Mouse (Mus musculus) ovary, postnatal 10 days (tissue): ENCODE data around the gene Fgf18.

Source experiments
- DNase-seq: peaks from one replicate; pipeline ENCODE4 v3.0.0; 2022; ENCODE audit warnings: low spot score

The Fgf18 gene

DNA sequence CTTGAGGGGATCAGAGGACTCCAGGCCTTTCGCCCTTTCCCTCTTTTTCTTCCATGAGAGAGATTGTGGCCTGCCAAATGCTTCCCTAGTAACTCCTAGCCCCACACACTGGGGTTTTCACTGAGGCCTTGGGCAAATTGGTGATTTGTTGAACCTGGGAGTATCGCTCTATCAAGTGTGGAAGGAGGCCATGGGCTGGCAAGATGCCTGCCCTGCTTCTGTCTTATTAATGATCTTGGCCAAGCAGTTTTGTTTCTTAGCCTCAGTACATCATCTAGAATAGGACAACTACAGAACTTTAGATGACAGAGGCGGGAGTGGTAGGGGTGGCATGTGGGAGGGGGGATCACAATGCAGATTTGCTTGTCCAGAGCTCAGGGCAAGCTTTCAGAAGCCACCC, 31.4 kb downstream of the Fgf18 start:
- DNase-seq = no peak

DNA sequence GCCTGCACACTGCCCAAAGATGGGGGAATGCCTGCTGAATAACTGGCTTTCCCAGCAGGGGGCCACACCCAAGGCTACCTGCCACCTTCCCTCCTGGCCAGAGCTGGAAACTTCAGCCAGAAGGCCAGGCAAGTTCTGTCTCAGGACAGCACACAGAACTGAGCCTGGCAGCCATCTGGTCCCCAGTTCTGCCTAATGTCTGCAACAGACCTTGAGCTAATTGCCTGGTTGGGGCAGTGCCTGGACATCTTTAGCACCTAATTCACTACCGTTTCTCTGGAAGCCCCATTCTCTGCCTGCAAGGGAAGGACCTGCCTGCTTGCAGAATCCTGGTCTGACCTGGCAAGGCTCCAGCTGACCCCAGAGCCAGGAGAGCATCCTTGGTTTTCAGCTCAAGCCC, 34.8 kb downstream of the Fgf18 start:
- no peak for DNase-seq

DNA sequence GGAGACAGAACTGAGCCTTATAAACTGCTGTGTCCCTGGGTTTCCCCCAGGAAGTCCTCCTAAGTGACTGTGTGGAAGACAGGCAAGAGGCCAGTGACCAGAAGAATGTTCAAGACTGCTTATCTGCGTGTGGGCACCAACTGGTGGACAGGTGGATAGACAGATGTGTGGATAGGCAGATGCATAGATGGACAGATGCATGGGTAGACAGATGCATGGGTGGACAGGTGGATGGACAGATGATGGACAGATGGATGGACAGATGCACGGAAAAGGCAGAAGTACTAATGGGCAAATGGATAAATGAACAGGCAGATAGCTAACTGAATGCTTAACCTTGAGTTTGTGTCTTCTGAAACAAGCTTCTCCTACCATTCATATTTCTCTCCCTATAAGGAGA, 37.1 kb downstream of the Fgf18 start:
- no peak for DNase-seq

DNA sequence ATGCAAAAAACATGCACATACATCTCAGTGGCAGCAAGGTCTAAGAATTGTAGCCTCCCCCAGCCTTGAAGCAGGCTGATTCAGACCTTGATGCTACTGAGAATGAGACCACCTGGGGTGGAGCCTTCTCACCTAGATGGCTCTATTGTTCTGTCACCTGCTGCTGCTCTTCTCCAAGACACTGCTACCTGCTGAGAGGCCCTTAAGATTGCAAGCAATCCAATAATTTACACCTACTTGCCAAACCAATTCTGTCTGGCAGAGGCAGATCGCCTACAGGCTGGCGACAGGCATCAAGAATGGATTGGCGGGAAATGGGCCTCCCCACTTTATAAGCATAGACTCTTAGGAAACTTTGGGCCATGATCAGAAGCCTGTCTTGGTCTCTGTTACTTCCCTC, 39.7 kb downstream of the Fgf18 start:
- no peak for DNase-seq

DNA sequence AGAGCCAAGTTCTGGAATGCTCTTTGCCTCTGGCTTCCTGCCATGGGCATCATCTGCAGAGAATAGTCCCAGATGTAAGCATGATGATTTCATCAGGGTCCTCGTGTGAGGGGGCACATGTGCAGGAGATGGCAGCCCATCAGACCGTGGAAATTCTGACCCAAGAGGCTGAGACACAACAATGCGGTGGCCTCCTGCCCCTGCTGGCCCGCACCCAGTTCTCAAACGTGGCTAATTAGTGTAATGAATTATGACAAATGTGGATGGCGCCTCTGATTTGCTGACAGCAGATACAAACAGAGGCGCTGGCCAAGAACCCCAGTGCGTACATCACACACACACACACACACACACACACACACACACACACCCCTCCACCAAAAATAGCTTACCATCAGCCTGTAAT, 42.3 kb downstream of the Fgf18 start:
- no peak for DNase-seq

DNA sequence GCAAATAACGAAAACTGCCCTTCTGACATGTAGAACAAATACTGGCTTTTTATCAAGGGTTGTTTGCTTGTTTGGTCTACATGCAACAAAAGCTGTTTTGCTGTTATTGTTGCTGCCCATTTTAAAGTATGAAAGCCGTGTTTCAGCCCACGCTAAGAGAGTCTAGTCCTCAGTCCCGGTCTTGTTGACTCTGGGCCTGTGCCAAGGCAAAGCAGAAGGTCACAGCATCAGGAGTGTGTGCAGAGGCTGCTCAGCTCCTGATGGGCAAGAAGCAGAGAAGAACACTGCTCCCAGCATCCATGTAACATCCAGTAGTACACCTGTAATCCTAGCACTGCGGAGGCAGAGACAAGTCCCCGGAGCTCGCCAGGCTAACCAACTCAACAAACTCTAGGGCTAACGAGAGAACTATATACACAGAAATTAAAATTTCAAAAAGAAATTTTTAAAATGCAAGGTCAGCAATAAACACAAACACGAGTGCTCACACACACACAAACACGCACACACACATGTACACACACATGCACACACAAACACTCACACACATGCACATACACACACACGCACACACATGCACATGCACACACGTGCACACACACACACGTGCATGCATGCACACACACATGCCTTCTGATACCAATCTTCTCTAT, 43.8 kb downstream of the Fgf18 start:
- DNase-seq = no peak

DNA sequence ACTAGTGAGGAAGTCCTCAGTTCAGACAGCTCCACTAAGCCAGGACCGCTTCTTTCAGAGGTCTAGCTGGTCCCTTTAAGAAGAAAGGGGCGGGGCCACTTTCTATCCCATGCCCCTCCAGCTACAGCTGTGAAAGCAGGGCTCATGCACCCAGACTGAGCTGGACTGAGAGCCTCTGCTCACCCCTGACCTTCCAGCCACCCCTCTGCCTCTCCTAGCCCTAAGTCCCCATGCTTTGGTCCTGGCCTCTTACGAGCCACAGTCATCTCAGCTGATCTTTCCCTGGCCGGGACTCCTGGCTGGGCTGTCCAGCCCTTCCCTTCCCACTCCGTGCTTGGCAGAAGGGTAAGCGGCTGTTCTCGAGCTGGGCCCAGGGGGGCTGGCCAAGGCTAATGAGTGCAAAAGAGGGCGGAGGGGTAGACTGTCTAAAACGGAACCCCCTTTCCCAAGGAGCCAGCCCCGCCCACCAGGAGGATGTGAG, 47.1 kb downstream of the Fgf18 start:
- no peak for DNase-seq

DNA sequence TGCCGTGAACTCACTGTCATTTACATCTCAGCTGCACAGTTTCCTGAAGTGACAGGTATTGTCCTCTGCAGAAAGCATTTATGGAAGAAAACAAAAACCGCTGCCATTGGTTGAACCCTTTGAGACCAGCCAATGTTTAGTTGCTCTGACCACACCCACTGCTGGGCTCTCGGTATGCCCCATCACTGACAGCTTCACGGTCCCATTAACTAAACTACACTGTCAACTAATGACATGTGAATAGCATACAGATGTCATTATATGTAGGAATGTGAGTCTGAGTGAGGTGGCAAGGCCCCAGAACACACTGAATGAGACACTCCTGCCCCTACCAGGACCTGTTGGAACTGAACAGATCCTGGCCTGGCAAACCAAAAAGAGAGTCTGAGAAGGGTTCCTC, 47.8 kb downstream of the Fgf18 start:
- no peak for DNase-seq

DNA sequence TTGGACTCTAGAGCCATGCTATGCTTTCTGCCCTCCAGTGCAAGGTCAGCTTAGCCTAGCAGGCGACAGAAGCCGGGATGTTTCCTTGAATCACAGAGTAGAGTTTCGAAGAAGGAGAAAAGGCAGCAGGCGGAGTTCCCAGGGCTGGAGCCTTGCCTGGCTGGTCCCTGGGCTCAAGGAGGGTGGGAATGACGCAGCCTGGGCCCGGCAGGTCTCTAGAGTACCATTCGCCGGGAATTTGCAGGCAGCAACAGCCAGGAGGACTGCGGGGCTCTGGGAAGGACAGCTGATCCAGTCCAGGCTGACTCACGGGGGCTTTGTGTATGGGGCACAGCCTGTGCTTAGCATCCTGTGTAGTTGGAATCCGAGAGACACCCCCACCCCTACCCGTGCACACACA, 48.8 kb downstream of the Fgf18 start:
- DNase-seq = no peak

DNA sequence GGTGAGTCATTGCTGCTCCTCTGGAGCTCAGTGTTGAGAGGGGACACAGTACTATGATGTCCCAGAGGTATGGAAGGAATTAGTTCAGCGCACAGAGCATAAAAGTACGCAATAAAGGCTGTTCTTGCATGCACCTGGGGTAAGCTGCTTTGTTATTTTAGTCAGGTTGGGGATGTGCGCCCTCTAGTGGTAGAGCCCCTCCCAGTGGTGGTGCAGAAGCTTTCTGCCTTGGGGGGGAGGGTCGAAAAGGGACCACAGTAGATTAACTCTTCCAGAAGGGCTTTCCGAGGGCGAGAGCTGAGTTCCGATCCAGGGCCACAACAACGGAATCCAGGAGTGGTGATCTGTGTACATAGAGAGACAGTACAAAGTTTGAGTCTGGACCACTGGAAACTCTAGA, 49.3 kb downstream of the Fgf18 start:
- no peak for DNase-seq

DNA sequence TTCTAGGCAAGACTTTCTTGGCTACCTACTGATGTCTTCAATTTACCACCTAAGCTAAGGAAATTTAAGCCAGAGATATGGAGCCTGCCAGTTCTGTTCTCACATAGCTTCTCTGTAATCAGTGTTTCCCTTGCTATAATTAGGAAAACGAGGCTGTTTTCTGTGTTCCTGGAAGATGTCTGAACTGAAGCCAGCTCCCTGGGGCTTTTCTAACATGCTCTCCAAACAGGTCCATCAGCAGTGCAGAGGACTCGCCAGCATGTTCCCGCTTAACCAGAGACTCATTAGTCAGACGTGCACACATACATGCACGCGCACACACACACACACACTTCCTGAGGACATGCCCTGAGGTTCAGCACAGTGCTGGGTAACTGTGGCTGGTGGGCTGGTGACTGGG, 57.3 kb downstream of the Fgf18 start:
- no peak for DNase-seq

DNA sequence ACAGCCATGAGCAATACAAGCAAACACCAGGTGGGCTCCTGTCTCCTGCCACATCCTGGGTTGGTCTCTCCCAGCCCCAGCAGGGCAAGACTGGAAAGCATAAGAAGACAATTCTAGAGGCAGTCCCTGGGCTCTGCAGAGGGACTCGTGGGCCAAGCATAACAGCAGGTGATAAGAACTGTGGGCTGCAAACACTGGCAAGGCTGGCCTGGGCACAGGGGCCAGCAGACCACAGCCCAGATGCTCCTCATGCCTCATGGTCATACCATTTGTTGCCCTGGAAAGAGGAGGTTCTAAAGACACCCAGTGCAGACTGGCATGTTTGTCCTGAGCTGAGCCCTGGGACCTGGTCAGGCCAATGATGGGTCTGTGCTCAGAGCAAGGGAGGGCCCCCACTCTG, 59.0 kb downstream of the Fgf18 start:
- DNase-seq = no peak

DNA sequence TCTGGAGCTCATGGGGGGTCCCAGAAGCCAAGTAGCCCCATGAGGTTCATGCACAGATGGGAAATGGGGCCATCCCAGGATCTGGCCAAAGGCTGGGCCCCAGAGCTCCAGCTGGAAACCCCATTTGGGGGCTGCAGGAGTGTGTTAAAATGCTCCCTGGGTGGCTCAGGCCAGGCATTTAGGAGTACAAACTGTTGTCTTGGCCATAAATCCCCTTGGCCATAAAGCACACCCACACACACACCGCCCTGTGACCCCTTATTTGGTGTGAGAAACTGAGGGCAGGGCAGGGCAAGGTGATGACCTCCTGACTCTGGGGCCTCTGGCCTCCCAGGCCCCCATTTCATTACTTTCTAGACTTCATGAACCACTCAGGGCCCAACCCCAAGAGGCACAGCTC, 61.2 kb downstream of the Fgf18 start:
- DNase-seq = no peak

DNA sequence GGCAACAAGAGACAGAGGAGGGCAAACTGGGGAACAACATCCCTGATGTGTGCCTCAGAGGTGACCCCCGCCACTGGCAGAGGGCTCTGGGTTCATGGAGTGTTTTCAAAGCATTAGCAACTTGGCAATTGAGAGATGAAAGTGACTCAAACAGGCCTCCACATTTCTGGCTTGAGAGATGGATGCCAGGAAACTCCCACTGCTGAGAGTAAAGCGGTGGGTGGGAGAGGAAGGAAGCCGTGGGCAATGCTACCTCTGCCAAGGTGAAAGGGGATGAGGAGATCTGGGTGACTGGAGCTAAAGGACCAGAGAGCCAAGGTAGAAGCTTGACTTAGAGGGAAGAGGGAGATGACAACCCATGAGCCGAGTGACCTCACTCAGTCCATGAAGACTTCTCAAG, 61.7 kb downstream of the Fgf18 start:
- no peak for DNase-seq

DNA sequence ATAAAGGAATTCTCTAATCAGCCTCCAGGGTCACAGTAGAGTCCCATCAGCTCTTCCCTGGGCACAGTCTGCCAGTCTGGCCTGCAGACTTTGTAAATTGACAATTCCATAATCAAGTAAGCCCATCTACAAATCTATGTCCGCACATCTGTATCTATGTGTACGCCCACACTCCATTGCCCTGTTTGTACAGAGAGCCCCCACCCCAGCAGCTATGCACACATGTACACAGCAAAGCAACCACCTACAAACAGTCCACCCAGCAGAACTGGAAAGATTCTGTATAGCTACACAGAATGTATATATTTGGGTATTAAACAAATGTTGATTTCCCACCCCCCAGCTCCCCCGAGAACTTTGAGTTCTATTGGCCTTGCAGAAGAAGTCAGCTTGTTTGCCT, 62.1 kb downstream of the Fgf18 start:
- DNase-seq = no peak

DNA sequence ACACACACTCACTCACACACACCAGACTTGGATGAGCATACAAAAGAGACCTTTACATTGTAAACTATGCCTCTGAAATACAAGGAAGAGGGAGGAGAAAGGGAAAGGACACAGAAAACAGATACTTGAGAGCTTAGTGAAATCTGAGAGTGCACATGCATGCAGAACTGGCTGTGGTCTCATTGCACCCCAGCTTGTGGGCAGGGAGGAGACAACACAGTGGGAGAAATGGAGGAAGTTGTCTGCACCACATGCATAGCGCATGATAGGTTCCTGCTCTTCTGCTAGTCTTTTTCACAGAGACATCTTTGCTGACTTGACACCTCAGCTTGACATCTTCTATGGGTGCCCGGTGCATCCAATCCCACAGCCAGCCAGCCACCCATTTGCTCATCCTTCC, 63.2 kb downstream of the Fgf18 start:
- DNase-seq = no peak

DNA sequence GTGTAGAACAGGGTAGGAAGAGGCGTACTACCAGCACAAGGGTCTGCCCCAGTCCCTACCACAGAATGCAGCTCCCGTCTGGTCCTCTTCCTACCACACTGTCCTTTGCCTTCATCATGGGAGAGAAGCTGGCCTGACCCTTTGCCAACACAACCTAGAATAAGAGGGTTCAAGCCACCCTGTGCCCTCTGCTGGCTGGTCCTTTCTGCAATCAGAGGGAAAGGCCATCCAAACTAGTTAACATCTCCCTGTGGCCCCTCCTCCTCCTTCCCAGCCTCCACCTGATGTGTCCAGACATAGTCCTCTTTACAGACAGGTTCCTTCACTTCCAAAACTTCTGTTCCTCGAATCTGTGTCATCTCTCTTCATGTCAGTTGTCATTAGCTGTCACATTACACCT, 66.0 kb downstream of the Fgf18 start:
- no peak for DNase-seq

DNA sequence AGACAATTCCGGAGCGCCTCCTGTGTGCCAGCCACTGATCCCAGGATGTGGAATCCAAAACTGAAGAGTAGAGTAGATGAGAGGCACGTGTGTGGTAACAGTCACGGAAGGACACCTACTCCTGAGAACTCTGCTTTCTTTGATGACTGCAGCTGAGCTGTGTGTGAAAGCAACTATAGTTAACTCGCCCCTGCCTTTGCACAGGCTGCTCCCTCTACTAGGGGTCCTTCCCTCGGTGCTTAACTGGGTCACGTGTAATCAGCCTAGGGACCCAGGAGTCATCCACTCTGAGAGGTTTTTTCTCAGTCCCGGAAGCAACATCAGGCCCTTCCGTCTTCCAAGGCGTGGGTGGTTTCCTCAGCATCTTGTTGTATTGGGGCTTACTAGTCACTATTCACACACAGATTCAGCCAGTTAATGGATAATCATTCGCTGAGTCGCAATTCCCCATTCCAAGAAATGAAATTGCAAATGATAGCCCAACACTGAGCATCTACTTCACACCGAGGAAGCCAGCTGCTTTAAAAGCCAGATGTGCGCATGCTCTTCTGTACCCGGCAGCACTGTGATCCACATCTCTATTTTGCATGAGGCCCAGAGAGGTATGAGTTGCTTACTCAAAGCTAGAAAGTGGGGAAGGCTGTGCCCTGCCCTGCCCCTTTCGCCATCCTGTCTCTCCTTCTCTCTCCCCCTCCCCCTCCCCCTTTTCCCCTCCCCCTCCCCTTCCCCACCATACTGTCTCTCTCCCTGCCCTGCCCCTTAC, 67.0 kb downstream of the Fgf18 start:
- DNase-seq = no peak

DNA sequence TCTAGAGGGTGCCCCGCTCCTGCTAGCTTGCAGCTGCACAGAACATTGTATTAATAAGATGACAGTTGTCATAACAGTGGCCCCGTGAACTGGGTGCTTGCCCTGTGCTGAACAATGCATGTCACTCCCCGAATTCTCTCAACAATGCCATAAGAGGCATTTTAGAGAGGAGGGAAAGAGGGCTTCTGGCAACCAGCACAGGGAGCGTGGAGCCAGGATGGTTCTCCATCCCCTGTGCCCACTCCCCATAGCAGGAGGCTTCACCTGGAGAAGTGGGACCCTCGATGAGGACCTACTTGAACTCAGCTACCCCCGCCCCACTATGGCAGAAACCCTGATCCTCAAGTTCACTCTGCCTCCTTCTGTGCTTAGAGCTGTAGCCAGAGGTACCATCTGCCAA, 67.8 kb downstream of the Fgf18 start:
- no peak for DNase-seq

DNA sequence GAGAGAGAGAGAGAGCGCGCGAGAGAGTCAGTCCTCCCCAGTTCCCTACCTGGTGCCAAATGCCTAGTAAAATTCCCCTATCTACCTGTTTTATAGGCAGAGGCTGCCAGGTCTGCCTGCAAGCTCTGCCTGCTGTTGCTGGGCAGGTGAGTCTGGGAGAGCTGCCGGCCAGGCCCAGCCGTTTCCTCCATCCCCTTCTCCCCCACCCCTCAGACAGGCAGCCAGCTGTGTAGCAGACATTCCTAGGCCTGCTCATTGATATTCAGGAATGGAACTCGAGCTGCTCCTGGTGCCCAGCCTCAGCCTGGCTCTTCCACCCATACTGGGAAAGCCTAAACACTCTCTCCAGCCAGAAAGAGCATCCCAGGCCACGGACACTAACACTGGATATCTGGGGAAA, 69.2 kb downstream of the Fgf18 start:
- DNase-seq = no peak

DNA sequence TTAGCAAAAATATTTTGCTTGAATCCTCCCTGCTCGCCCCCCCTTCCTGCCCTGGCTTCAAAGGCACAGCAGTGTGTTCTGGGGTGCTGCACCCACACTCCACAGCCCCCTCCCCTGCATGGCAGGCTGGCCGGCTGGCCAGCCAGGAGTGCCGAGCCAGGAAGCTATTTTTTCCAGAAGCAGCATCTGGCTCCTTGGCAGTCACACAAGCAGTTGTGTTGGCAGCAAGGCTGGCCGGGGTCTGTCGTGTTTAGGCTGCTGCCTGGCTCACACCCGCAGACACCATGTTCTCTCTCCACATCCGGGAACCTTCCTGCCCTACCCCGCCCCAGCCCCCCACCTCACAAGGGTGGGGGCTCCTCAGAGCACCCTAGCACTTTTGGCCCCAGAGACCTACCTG, 71.9 kb downstream of the Fgf18 start:
- no peak for DNase-seq

DNA sequence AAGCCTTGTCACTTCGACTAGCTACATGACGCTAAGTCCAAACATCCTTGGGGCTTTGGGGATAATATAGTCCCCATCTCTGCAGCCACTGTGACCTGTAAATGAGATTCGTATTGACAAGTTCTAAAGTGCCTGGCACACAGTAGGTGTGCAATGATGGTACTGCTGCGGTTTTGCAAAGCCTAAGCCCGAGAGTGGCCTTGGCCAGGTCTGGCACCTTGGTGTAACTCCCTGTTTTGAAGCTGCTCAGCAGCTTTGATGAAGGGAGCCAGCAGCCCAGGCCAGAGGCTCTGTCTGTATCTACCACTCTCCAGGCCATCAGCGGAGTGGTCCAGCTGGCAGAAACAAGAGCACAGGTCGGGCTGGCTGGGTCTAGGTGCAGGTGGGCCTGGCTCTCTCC, 72.7 kb downstream of the Fgf18 start:
- no peak for DNase-seq

DNA sequence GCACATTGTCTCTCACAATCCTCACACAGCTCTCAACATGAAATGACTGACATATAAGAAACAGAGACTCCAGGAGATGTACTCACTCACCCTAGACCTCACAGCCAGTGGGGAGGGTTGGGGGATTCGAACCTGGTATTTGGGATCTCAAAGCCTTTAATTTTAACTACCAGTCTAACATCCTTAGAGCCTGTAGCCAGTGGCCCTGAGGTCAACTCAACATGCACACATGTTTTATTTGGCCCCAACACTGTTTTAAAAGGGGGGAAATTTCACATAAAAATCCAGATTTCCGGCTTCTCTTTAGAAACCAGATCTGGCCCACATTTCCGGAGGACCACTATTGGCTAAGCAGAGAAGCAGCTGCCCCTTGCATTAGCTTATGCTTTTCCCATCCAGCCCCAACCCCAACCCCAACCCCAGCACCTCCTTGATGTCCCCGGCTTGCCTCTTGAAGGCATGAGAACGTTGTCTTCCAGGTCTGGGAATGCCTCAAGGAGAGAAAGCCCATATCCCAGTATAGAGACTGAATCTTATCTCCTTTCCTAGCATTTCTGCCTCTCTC, 75.8 kb downstream of the Fgf18 start:
- DNase-seq = no peak

DNA sequence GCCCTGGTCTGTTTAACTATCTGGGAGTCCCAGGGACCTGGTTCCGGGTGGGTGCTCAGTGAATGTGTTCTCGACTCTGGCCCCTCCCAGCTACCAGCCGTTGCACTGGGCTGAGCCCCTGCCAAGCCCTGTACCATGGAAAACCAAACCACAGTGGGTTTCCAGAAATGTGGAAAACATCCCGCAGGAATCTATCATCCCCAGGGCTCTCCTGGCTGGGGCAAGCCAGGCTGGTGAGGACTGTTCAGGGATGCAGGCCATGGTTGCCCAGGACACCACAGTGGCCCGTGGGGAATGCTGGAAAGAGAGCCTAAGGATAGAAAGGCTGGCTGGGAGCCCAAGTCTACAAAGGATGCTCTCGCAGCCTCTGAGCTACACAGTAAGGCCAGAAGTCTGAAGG, 76.7 kb downstream of the Fgf18 start:
- DNase-seq = no peak
